Mouse (Mus musculus) CH12.LX (cell line): ENCODE measurements around the gene Sall1.

Experiments
- CTCF ChIP-seq, 2 experiments: IDR thresholded peaks in 1 of 2; conservative IDR thresholded peaks in 1 of 2; 2 replicates each; pipeline ENCODE4 v1.5.1; 2011 to 2012; ENCODE audit warnings: low read depth in 2 of 2, low read length in 2 of 2, improper control_type of control experiment in 1 of 2, inconsistent platforms in 1 of 2, mild to moderate bottlenecking in 1 of 2, moderate library complexity in 1 of 2
- EP300 ChIP-seq: IDR thresholded peaks from 2 replicates; pipeline ENCODE4 v1.6.1; 2011; ENCODE audit warnings: low read length, improper control_type of control experiment
- MAFK ChIP-seq: IDR thresholded peaks from 2 replicates; pipeline ENCODE4 v1.6.1; 2011; ENCODE audit warnings: low read length, improper control_type of control experiment; ENCODE audit not compliant: insufficient replicate concordance
- MAX ChIP-seq: IDR thresholded peaks from 2 replicates; pipeline ENCODE4 v1.6.1; 2011; ENCODE audit warnings: low read length, improper control_type of control experiment
- NELFE ChIP-seq: IDR thresholded peaks from 2 replicates; pipeline ENCODE4 v1.6.1; 2011; ENCODE audit warnings: low read depth, low read length, improper control_type of control experiment
- POLR2A ChIP-seq: IDR thresholded peaks from 2 replicates; pipeline ENCODE4 v1.6.1; 2011; ENCODE audit warnings: low read depth, mild to moderate bottlenecking, improper control_type of control experiment, low read length
- SMC3 ChIP-seq: IDR thresholded peaks from 2 replicates; pipeline ENCODE4 v1.6.1; 2011; ENCODE audit warnings: low read depth, low read length, improper control_type of control experiment

- TF ChIP-seq EP300 (no peak), CTCF (conservative IDR thresholded peaks at IDR 0.05 in 1 of 2, IDR thresholded peaks at IDR 0.05 in 1 of 2; ENCODE audit: low read depth in 2 of 2, low read length in 2 of 2) (no peak), NELFE (no peak), MAX (no peak), SMC3 (no peak), POLR2A (no peak), MAFK (no peak)
Observed at GRCm38 (mm10) chr8:89037536-89038236, 6.3 kb downstream of the Sall1 start.
